Mouse (Mus musculus): ENCODE measurements at regions not wholly inside any gene's neighbourhood (a gene's known extent, or its start where the extent isn't known, plus 50 kb on each side); places are given as distances from the start of the nearest gene placed in this dataset.

GRCm38 (mm10) chr12:51058104-51058503, 289.8 kb upstream of the G2e3 start:
- WGBS: 57% methylated on average over 10 of the region's 10 CpGs
- no peak overlapping the region for H3K9ac ChIP-seq
- ATAC-seq (ENCODE audit: insufficient read depth): no peak

DNA sequence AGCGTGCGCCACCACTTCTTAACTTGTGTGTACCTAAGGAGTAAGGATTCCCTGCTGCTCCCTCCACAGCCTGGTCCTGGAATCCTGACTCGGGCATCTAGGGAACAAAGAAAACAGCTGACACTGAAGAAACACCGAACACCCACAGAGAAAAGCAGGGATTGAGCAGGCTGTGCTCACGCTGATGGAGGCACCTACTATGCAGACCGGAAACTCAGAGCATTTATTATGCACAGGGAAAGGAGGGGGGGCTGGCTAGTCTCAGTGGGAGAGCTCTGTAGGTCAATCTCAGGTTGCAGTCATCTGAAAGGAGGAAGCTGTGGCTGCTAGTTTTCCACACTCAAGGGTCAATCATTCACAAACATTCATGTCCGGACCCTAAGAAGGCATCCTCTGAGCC, 300.7 kb upstream of the G2e3 start:
- no peaks in the 10 kb centered on the region for H3K36me3 ChIP-seq (ENCODE audit: insufficient read depth)
- 67% methylated on average over 7 of the region's 7 CpGs for WGBS
- no peaks in the 10 kb centered on the region for H3K27me3 ChIP-seq (ENCODE audit: insufficient read depth, low read length)
- H3K4me1 ChIP-seq (ENCODE audit: insufficient read depth): no peaks in the 10 kb centered on the region
- no peak overlapping the region for H3K9ac ChIP-seq
- TF ChIP-seq CTCF (IDR thresholded peaks at IDR 0.05; ENCODE audit: low read depth): no peak
- H3K9me3 ChIP-seq (ENCODE audit: low read depth, low read length): no peaks in the 10 kb centered on the region
- ATAC-seq (ENCODE audit: insufficient read depth) (no peak), DNase-seq (no peak)
- no peak overlapping the region for H3K4me3 ChIP-seq (ENCODE audit: low read depth, low read length)
- H3K4me2 ChIP-seq: no peak overlapping the region
- H3K27ac ChIP-seq (ENCODE audit: low read depth): no peak overlapping the region

More at GRCm38 (mm10) chr12:51058104-51058503, 289.8 kb upstream of the G2e3 start:
- Histone ChIP-seq H3K9me3 (ENCODE audit: low read depth, low read length) (no peaks in the 10 kb centered on the region), H3K36me3 (ENCODE audit: insufficient read depth) (no peaks in the 10 kb centered on the region), H3K4me1 (ENCODE audit: insufficient read depth) (no peaks in the 10 kb centered on the region), H3K27ac (ENCODE audit: low read depth) (no peak overlapping the region; the same call in 1 of the 2 replicates), H3K4me3 (ENCODE audit: low read depth, low read length) (0 out of 2 replicates have a peak overlapping the region, but pooled peaks have one; percentile 0), H3K27me3 (ENCODE audit: insufficient read depth, low read length) (no peaks in the 10 kb centered on the region), H3K4me2 (peak overlapping the region; percentile 42)
- no peak for DNase-seq
- no peak for TF ChIP-seq CTCF (IDR thresholded peaks at IDR 0.05; ENCODE audit: low read depth)

GRCm38 (mm10) chr12:51045437-51045836, 302.4 kb upstream of the G2e3 start:
- no peak overlapping the region for H3K4me2 ChIP-seq

GRCm38 (mm10) chr12:51045020-51045419, 302.8 kb upstream of the G2e3 start:
- no peak for ATAC-seq (ENCODE audit: insufficient read depth)
- Histone ChIP-seq H3K27ac (ENCODE audit: low read depth) (no peak overlapping the region), H3K27me3 (ENCODE audit: insufficient read depth, low read length) (no peaks in the 10 kb centered on the region), H3K4me3 (ENCODE audit: low read depth, low read length) (no peak overlapping the region), H3K9ac (no peak overlapping the region), H3K9me3 (ENCODE audit: low read depth, low read length) (no peaks in the 10 kb centered on the region), H3K36me3 (ENCODE audit: insufficient read depth) (no peaks in the 10 kb centered on the region), H3K4me1 (ENCODE audit: insufficient read depth) (no peaks in the 10 kb centered on the region), H3K4me2 (no peak overlapping the region)
- WGBS: 7% methylated on average over 1 of the region's 1 CpGs
- peak; percentile 9 for DNase-seq
- no peak for TF ChIP-seq CTCF (IDR thresholded peaks at IDR 0.05; ENCODE audit: low read depth)

More at GRCm38 (mm10) chr12:51045437-51045836, 302.4 kb upstream of the G2e3 start:
- DNase-seq (peak; percentile 13), ATAC-seq (ENCODE audit: insufficient read depth) (peak; percentile 28; the same call in 1 of the 2 replicates)
- TF ChIP-seq CTCF (IDR thresholded peaks at IDR 0.05; ENCODE audit: low read depth): no peak
- Histone ChIP-seq H3K9me3 (ENCODE audit: low read depth, low read length) (no peaks in the 10 kb centered on the region), H3K4me1 (ENCODE audit: insufficient read depth) (no peaks in the 10 kb centered on the region), H3K27me3 (ENCODE audit: insufficient read depth, low read length) (no peaks in the 10 kb centered on the region), H3K9ac (no peak overlapping the region), H3K4me3 (ENCODE audit: low read depth, low read length) (no peak overlapping the region), H3K27ac (ENCODE audit: low read depth) (no peak overlapping the region), H3K36me3 (ENCODE audit: insufficient read depth) (no peaks in the 10 kb centered on the region)
- 17% methylated on average over 9 of the region's 9 CpGs for WGBS

- DNase-seq: no peak
- Histone ChIP-seq H3K9ac (no peak overlapping the region), H3K36me3 (ENCODE audit: insufficient read depth) (no peaks in the 10 kb centered on the region), H3K27me3 (ENCODE audit: insufficient read depth, low read length) (no peaks in the 10 kb centered on the region), H3K4me2 (no peak overlapping the region), H3K27ac (ENCODE audit: low read depth) (no peak overlapping the region), H3K4me3 (ENCODE audit: low read depth, low read length) (no peak overlapping the region), H3K9me3 (ENCODE audit: low read depth, low read length) (no peaks in the 10 kb centered on the region), H3K4me1 (ENCODE audit: insufficient read depth) (no peaks in the 10 kb centered on the region)
- no peak for TF ChIP-seq CTCF (IDR thresholded peaks at IDR 0.05; ENCODE audit: low read depth)
- 77% methylated on average over 2 of the region's 2 CpGs for WGBS
- no peak for ATAC-seq (ENCODE audit: insufficient read depth)
Measured at GRCm38 (mm10) chr12:51032193-51032592, 315.7 kb upstream of the G2e3 start.

GRCm38 (mm10) chr12:51028601-51029174, 319.2 kb upstream of the G2e3 start:
- H3K4me1 ChIP-seq (ENCODE audit: insufficient read depth): no peaks in the 10 kb centered on the region
- no peak overlapping the region for H3K9ac ChIP-seq
- H3K9me3 ChIP-seq (ENCODE audit: low read depth, low read length): no peaks in the 10 kb centered on the region
- no peak for TF ChIP-seq CTCF (IDR thresholded peaks at IDR 0.05; ENCODE audit: low read depth)
- H3K4me2 ChIP-seq: no peak overlapping the region
- ATAC-seq (ENCODE audit: insufficient read depth) (peak; percentile 49; the same call in 1 of the 2 replicates), DNase-seq (no peak)
- no peak overlapping the region for H3K27ac ChIP-seq (ENCODE audit: low read depth)
- H3K27me3 ChIP-seq (ENCODE audit: insufficient read depth, low read length): no peaks in the 10 kb centered on the region
- H3K4me3 ChIP-seq (ENCODE audit: low read depth, low read length): no peak overlapping the region
- no peaks in the 10 kb centered on the region for H3K36me3 ChIP-seq (ENCODE audit: insufficient read depth)
- WGBS: 36% methylated on average over 10 of the region's 10 CpGs

- TF ChIP-seq CTCF (IDR thresholded peaks at IDR 0.05; ENCODE audit: low read depth): no peak
- no peak overlapping the region for H3K27ac ChIP-seq (ENCODE audit: low read depth)
- ATAC-seq (ENCODE audit: insufficient read depth) (no peak), DNase-seq (no peak)
- 66% methylated on average over 5 of the region's 5 CpGs for WGBS
- H3K4me3 ChIP-seq (ENCODE audit: low read depth, low read length): no peak overlapping the region
- no peak overlapping the region for H3K4me2 ChIP-seq
- H3K9ac ChIP-seq: no peak overlapping the region
- H3K9me3 ChIP-seq (ENCODE audit: low read depth, low read length): no peaks in the 10 kb centered on the region
- no peaks in the 10 kb centered on the region for H3K36me3 ChIP-seq (ENCODE audit: insufficient read depth)
- no peaks in the 10 kb centered on the region for H3K27me3 ChIP-seq (ENCODE audit: insufficient read depth, low read length)
- H3K4me1 ChIP-seq (ENCODE audit: insufficient read depth): no peaks in the 10 kb centered on the region
Measured at GRCm38 (mm10) chr12:51026046-51026445, 321.8 kb upstream of the G2e3 start.

All from lung, embryonic 14.5 days (tissue).